Mouse (Mus musculus) macrophage (primary cell): Measurements from ENCODE around the gene Trim26. TPM values are rescaled to one million over a fixed set of nuclear protein-coding genes. Genes with fewer than 3 reads are reported as not detected.

Source experiments
- H3K27ac ChIP-seq: fragments of 350-480 bp; formaldehyde crosslinking; 2 replicates; pipeline ENCODE4 v1.9.0; 2021
- H3K36me3 ChIP-seq: fragments of 350-480 bp; formaldehyde crosslinking; 2 replicates; pipeline ENCODE4 v1.9.0; 2021; ENCODE audit errors: inconsistent target
- H3K4me3 ChIP-seq: fragments of 350-480 bp; formaldehyde crosslinking; 2 replicates; pipeline ENCODE4 v1.9.0; 2021; ENCODE audit errors: inconsistent target
- H3K79me2 ChIP-seq: fragments of 350-480 bp; formaldehyde crosslinking; 2 replicates; pipeline ENCODE4 v1.9.0; 2021; ENCODE audit errors: inconsistent target
- WGBS: methylation state at CpG from one replicate; pipeline ENCODE4 v1.1.7; 2026; ENCODE audit warnings: inconsistent platforms; ENCODE audit not compliant: missing documents; 5-methylcytosine and 5-hydroxymethylcytosine counted together
- polyA plus RNA-seq: library from polyadenylated mRNA; stranded (reverse); fragments of 250-400 nt; gene quantifications from 3 replicates; pipeline ENCODE4 v1.2.4, GENCODE M21; 2018; ENCODE audit warnings: inconsistent platforms

Trim26 gene
- polyA plus RNA-seq, 1 experiment from 2014 or later: 72.2 TPM

DNA sequence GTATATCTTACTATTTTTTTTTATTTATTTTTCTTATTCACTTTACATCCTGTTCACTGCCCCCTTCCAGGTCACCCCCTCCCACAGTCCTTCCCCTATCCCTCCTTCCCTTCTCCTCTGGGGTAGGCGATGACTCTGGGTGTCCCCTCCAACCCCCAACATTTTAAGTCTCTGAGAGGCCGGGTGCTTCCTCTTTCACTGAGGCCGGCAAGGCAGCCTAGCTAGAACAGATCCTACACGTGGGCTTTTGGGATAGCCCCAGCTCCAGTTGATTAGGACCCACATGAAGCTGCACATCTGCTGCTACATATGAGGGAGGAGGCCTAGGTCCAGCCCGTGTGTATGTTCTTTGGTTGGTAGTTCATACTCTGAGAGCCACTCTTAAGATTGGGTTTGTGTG is 2.1 kb downstream of the Trim26 start:
- 34% methylated on average over 5 of the region's 5 CpGs for WGBS
- no peak overlapping the region for H3K4me3 ChIP-seq
- H3K79me2 ChIP-seq: peaks cover 67% of the 10 kb centered on the region
- H3K36me3 ChIP-seq: 0 out of 2 replicates have a peak, but pooled peaks cover 6% of the 10 kb centered on the region
- no peak overlapping the region for H3K27ac ChIP-seq

DNA sequence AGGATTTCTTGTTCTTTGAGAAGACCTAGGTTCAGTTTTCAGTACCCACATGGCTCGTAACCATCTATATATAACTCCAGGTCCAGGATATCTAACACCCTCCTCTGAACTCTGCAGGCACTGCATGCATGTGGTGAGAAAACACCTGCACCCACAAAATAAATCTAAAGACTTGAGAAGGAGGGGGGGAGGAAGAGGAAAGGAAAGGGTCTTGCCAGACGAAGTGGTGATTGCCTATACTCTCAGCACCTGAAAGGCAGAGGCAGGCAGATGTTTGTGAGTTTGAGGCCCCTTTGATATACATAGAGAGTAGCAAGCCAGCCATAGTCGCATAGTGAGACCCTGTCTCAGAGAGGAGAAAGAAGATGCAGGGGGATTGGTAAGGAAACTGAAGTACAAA is 3.0 kb downstream of the Trim26 start:
- H3K79me2 ChIP-seq: peaks cover 76% of the 10 kb centered on the region
- H3K27ac ChIP-seq: no peak overlapping the region
- 91% methylated on average over 3 of the region's 3 CpGs for WGBS
- 0 out of 2 replicates have a peak, but pooled peaks cover 6% of the 10 kb centered on the region for H3K36me3 ChIP-seq
- H3K4me3 ChIP-seq: no peak overlapping the region

DNA sequence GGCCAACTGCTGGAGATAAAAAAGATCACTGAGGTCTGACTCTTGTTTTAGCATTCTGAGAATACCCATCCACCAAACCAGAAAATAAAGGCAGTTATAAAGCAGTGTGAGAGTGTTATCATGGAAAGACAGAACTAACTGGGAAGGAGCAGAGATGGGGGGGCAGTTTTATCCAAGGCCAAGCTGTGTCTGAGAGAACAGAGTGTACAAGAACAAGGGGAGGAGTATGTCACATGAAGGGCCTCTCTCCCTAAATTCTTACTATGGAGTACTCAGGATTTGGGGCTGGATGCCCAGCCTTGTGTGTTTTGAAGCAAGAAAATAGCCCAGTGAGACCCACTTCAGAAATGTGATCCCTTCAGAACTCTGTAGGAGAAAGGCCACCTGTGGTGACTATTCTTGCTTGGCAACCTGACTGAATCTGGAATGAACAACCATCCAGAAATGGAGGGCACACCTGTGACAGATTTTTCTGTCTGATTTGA is 4.1 kb downstream of the Trim26 start:
- Histone ChIP-seq H3K36me3 (0 out of 2 replicates have a peak, but pooled peaks cover 6% of the 10 kb centered on the region), H3K27ac (no peak overlapping the region), H3K4me3 (no peak overlapping the region)

DNA sequence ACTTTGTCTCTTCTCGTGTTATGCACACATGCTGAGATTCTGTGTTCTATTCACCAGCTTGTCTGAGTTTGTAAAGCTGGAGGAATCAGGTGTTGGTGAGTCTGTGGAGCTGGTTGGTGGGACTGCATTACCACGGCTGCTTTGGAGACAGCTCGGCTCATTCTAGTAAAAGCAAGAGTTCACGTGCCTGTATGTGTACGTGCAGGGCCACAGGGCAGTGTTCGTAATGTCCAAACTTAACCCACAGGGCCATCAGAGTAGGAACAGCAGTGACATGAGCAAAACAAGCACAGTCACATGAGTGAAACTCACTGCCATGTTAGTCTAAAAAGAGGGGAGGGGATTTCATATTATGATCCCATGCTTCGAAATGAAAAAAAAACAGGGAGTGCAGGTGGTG is 6.8 kb downstream of the Trim26 start:
- 0 out of 2 replicates have a peak, but pooled peaks cover 11% of the 10 kb centered on the region for H3K36me3 ChIP-seq
- no peak overlapping the region for H3K4me3 ChIP-seq
- 86% methylated on average over 7 of the region's 7 CpGs for WGBS
- no peak overlapping the region for H3K27ac ChIP-seq
- peaks cover 98% of the 10 kb centered on the region for H3K79me2 ChIP-seq

More for the DNA sequence above, 4.1 kb downstream of the Trim26 start:
- H3K79me2 ChIP-seq: peaks cover 87% of the 10 kb centered on the region

DNA sequence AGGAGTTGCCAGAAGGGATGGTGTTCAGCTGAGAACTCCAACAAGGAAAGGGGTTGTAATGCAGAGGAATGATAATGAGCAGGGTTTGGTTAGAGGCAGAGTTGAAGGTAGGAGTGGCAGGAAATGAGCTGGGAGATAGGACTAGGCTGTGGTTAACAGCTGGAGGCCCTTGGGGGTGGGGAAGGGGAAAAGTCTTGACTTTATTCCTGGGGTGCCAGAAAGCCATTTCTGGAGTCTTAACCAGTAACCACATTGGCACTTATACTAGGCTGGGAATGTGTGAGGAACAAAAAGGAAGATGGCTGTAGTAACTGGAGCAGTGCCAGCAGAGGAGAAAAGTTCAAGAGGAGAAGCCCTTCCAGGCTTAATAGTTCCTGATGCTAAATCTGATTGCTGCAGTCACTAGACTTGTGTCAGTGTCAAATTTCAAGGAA is 7.4 kb downstream of the Trim26 start:
- Histone ChIP-seq H3K36me3 (0 out of 2 replicates have a peak, but pooled peaks cover 11% of the 10 kb centered on the region), H3K27ac (no peak overlapping the region), H3K4me3 (no peak overlapping the region), H3K79me2 (peaks cover 92% of the 10 kb centered on the region)

DNA sequence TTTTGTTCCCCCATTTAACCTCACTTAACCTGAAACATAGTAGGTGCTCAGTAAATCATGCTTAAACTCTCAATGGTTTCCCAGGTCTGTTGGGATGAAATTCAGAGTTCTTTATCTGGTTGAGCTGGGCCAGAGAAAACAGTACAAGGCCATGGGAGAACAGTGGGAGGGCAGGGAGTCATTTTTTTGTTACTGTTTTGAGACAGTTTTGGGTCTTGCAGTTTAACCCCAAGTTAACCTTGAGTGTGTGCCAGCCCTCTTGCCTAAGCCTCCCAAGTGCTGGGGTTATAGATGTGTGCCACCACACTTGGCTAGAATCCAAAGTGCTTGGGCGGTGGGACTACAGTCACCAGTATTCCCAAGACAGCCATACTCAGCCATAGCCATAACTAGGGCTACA is 7.8 kb downstream of the Trim26 start:
- no peak overlapping the region for H3K4me3 ChIP-seq
- 0 out of 2 replicates have a peak, but pooled peaks cover 11% of the 10 kb centered on the region for H3K36me3 ChIP-seq
- 77% methylated on average over 1 of the region's 1 CpGs for WGBS
- no peak overlapping the region for H3K27ac ChIP-seq
- peaks cover 87% of the 10 kb centered on the region for H3K79me2 ChIP-seq

DNA sequence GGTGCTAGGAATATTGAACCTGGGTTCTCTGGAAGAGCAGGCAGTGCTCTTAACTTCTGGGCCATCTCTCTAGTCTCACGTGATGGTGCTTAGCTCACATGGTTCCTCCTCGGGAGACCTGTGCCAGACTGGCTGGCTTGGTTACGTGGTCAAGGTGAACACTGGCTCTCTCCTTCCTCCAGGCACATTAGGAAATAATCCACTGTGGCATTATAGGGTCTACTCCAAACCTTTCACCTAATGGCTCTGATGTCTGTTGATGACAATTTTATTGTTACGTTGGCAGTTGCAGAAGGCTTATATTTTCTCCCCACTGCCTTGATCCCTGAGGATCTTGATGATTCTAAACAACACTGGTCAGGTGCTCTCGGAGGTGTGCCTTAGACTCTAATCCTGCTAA is 12.0 kb downstream of the Trim26 start:
- H3K4me3 ChIP-seq: no peak overlapping the region
- peaks cover 41% of the 10 kb centered on the region for H3K36me3 ChIP-seq
- peaks cover 53% of the 10 kb centered on the region; the same call in 1 of the 2 replicates for H3K79me2 ChIP-seq
- H3K27ac ChIP-seq: peak overlapping the region; percentile 7; the same call in 1 of the 2 replicates
- 83% methylated on average over 5 of the region's 5 CpGs for WGBS

DNA sequence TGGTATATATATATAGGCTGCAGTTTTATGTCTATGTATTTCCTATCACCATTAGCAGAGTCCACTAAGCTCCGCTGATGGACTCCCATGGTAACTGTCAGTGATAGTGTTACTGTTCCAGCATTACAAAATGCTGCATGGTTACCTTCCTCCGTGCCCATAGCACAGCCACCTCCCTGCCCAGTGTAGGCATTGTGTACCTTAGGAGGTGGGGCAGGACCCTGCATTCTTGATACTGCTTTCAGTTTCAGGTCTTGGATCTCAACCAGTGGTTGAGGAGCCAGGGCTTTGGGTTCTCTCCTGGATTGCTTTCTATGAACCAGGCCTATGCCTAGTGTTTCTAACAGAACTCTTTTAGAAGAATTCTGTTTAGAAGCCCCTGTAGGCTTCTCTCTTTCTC is 13.1 kb downstream of the Trim26 start:
- Histone ChIP-seq H3K36me3 (peaks cover 51% of the 10 kb centered on the region), H3K27ac (no peak overlapping the region), H3K79me2 (peaks cover 42% of the 10 kb centered on the region; the same call in 1 of the 2 replicates), H3K4me3 (no peak overlapping the region)
- WGBS: 94% methylated on average over 2 of the region's 2 CpGs

DNA sequence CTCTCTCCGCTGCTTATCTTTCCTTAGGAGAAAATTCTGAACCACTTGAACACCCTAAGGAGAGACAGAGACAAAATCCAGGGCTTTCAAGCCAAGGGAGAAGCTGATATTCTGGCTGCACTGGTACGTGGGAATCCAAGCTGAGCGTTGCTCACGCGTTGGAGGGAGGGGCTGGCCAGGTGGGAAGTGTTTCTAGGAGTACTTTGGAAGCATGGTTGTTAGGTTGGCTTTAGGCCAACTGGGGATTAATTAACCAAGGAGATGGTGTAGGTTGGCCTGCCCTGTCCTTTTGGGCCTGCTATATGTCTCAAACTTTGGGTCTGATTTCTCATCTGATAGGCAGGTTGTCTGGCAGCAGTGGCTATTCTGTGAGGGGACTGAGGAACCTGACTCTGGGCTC is 14.3 kb downstream of the Trim26 start:
- H3K27ac ChIP-seq: no peak overlapping the region
- peaks cover 59% of the 10 kb centered on the region for H3K36me3 ChIP-seq
- peaks cover 30% of the 10 kb centered on the region; the same call in 1 of the 2 replicates for H3K79me2 ChIP-seq
- H3K4me3 ChIP-seq: no peak overlapping the region
- 100% methylated on average over 5 of the region's 5 CpGs for WGBS

DNA sequence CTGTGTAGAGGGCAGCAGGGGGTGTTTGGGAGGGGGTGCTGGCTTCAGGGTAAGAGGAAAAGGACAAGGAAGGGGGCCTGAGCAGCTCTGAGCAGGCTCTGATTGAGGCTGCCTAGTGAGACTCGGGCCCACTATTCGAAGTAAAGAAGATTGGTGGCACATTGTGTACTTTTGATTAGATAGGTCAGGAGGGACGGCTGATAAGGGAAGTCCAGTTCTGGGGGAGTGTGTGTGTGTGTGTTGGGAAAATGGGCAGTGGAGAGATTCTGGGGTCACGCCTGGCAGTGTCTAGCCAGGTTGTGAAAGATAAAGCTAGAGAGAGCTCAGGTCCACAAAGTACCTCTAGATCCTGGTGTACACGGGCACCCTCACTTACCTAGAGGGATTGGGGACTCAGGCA is 14.7 kb downstream of the Trim26 start:
- Histone ChIP-seq H3K79me2 (peaks cover 26% of the 10 kb centered on the region; the same call in 1 of the 2 replicates), H3K4me3 (no peak overlapping the region), H3K27ac (no peak overlapping the region), H3K36me3 (peaks cover 61% of the 10 kb centered on the region)
- 98% methylated on average over 5 of the region's 5 CpGs for WGBS

DNA sequence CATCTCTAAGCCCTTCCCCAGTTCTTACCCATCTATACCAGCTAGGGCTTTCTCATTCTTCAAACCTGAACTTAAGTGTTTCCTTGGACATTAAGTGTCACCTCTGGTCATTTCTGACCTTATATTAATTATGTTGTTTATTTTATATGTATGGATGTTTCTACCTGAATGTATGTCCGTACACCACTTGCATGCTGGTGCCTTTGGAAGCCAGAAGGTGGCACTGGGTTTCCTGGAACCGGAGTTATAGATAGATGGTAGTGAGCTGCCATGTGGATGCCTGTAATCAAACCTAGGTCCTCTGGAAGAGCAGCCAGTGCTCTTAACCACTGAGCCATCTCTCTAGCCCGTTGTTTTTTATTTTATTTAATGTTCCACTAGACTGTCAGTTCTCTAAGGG is 18.6 kb downstream of the Trim26 start:
- Histone ChIP-seq H3K36me3 (peaks cover 81% of the 10 kb centered on the region), H3K79me2 (peaks cover 1% of the 10 kb centered on the region; the same call in 1 of the 2 replicates), H3K27ac (no peak overlapping the region), H3K4me3 (no peak overlapping the region)
- 88% methylated on average over 3 of the region's 3 CpGs for WGBS

DNA sequence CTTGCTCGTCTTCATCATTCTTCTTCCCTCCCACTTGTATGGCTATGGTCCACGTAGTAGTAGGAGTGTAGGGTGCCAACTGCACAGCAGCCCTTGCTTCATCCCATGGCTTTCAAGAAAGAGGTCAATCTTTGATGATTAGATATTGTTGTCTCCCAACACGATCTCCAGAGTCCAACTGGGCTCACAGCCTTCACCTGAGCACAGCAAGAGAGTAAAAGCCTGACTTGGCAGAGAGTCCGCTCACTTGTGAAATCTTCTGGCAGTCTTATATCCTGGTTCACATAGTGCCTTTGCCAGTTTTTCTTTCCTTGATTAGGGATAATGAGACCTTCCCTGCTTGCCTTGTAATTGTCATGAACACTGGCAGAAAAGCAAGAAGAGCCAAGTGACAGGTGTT is 19.3 kb downstream of the Trim26 start:
- H3K36me3 ChIP-seq: peaks cover 74% of the 10 kb centered on the region
- WGBS: 97% methylated on average over 4 of the region's 4 CpGs

DNA sequence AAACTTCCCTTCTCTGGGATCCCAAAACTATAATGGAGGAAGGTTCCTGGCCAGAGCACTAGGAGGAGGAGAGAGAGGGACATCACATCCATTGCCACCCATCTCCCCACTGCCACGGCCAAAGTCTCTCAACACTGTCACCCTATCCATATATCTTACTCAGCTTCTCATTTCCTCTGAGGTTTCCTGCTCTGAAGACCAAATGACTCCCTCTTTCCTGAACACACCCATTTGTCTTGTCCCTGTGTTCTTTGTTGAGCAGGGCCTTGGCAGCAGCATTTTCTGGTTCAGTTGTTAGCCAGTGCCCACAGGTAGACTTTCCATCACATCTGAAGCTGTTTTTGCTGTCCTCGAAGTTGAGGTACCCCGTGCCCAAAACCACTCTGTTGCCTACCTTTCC is 21.2 kb downstream of the Trim26 start:
- Histone ChIP-seq H3K27ac (no peak overlapping the region), H3K79me2 (no peaks in the 10 kb centered on the region), H3K4me3 (no peak overlapping the region), H3K36me3 (peaks cover 54% of the 10 kb centered on the region)
- WGBS: 57% methylated on average over 3 of the region's 3 CpGs

More for the DNA sequence above, 19.3 kb downstream of the Trim26 start:
- H3K79me2 ChIP-seq: no peaks in the 10 kb centered on the region
- no peak overlapping the region for H3K27ac ChIP-seq
- no peak overlapping the region for H3K4me3 ChIP-seq

DNA sequence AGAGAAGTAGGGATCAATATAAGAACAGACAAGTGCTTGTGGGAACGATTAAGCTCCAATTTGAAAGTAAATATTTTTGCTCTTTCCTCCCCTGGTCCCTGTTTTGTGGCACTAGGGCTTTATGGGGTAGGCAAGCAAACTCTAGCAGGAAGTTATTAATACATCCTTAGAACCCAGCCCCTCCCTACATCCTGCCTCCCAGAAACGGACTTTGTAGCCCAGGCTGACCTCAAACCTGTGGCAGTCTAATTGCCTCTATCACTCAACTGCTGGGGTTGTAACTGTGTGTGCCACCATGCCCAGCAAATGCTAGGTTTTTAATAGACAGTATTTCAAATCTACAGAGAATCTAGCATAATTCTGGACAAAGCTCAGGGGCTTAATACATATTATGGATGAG is 24.7 kb downstream of the Trim26 start:
- WGBS: 29% methylated on average over 2 of the region's 2 CpGs
- Histone ChIP-seq H3K79me2 (no peaks in the 10 kb centered on the region), H3K36me3 (peaks cover 21% of the 10 kb centered on the region), H3K27ac (no peak overlapping the region), H3K4me3 (no peak overlapping the region)

DNA sequence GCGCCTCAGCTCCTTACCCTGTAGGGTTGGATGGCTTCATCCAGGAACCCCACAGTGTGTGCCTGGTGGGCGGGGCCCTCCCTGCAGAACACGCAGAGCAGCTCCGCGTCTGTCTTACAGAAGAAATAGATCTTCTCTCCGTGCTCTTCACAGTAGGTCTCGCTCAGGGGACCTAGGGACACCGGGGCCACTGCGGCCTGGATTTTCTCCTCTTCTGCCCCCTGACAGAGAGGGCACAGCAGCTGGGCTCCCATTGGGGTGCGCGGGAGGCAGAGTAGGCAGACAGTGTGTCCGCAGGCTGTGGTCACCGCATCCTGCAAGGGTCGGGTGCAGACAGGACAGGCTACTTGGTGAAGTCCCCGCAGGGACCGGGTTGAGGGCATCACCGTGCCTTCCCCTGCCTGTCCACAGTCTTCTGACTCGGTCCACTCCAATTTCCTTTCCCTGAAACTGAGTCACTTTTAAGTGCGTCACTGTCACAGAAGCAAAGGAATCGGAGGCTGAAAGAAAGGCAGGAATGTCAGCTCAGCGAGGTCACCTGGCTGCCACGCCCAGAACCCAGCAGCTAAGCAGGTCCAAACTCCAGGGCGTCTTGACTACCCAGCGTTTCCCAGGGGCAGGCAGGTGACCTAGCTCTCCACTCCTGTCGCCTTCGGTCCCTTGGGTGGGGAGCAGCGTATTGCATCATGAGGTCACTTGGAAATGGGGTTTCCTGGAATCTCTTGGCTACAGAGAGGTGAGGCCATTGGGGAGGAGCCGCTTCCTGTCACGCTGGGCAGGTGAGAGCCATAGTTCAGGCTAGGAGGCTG is 30.0 kb downstream of the Trim26 start, which contains the start of gene Trim15:
TSS of gene Trim15 (minus strand) at position 492 of the 809 bp plus-strand sequence.
- Histone ChIP-seq H3K27ac (no peak within 1 kb of the TSS), H3K36me3 (no peaks in the 10 kb centered on the region), H3K4me3 (no peak within 1 kb of the TSS), H3K79me2 (no peaks in the 10 kb centered on the region)
- WGBS: 22% methylated on average over 29 of the region's 29 CpGs
